Mouse (Mus musculus) embryonic fibroblast, embryonic 13.5 days (primary cell): ENCODE data around the gene Usp6nl.

Experiments
- CTCF ChIP-seq: IDR thresholded peaks from 2 replicates; pipeline ENCODE4 v1.5.1; 2011; ENCODE audit warnings: mild to moderate bottlenecking, control low read depth, low read length, moderate library complexity, borderline replicate concordance; ENCODE audit not compliant: insufficient read depth
- POLR2A ChIP-seq: IDR thresholded peaks from 2 replicates; pipeline ENCODE4 v1.6.1; 2011; ENCODE audit warnings: low read depth, mild to moderate bottlenecking, control low read depth, low read length, moderate library complexity

DNA sequence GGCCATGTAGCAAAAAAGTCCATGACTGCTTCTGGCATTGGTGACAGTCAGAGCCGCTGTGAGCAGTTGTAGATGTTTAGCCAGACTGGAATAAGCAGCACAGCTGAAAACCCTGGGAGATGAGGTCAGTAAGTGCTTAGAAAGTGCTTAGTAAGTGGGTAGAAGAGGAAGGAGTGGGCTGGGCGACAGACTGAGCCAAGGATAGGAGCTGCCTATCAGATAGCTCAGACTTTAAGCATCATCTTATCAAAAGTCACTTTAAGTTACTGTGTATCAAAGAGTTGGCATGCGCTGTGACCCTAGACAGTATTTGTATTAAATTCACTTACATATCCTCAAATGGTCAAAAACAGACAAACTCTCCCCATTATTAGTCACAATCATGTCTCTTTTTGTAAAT is 37.7 kb upstream of the Usp6nl start:
- TF ChIP-seq POLR2A (no peak), CTCF (no peak)
